Mouse (Mus musculus) intestine, postnatal 0 days (tissue): ENCODE measurements around the gene Nudt3. TPM values are rescaled to one million over a fixed set of nuclear protein-coding genes. Genes with fewer than 3 reads are reported as not detected.

Source experiments
- ATAC-seq: fragments of 200-750 bp; cut with Nextera tagmentation; 2 replicates; pipeline ENCODE4 v1.8.0; 2017; ENCODE audit warnings: mild to moderate bottlenecking, moderate TSS enrichment, moderate library complexity
- H3K27ac ChIP-seq: fragments of 300-500 bp; sonication (generic); 2 replicates; pipeline ENCODE4 v1.5.1; 2014; ENCODE audit warnings: mild to moderate bottlenecking, low read depth, low read length, moderate library complexity
- H3K27me3 ChIP-seq: fragments of 300-500 bp; sonication (generic); replicated peaks from 2 replicates; pipeline ENCODE4 v1.6.1; 2014; ENCODE audit warnings: low read length, mixed read lengths; ENCODE audit not compliant: control insufficient read depth, insufficient read depth
- H3K36me3 ChIP-seq: fragments of 300-500 bp; sonication (generic); 2 replicates; pipeline ENCODE4 v1.6.1; 2014; ENCODE audit warnings: mild to moderate bottlenecking, moderate library complexity; ENCODE audit not compliant: control insufficient read depth, insufficient read depth
- H3K4me1 ChIP-seq: fragments of 300-500 bp; sonication (generic); replicated peaks from 2 replicates; pipeline ENCODE4 v1.6.1; 2014; ENCODE audit warnings: antibody characterized with exemption, low read length, mixed read lengths; ENCODE audit not compliant: control insufficient read depth, insufficient read depth
- H3K4me2 ChIP-seq: fragments of 300-500 bp; sonication (generic); replicated peaks from 2 replicates; pipeline ENCODE4 v1.6.1; 2014; ENCODE audit warnings: low read depth, mild to moderate bottlenecking, moderate library complexity
- H3K4me3 ChIP-seq: fragments of 300-500 bp; sonication (generic); 2 replicates; pipeline ENCODE4 v1.5.1; 2014; ENCODE audit warnings: low read depth, low read length
- H3K9ac ChIP-seq: fragments of 300-500 bp; sonication (generic); 2 replicates; pipeline ENCODE4 v1.6.1; 2014; ENCODE audit warnings: mild to moderate bottlenecking, low read depth, low read length
- H3K9me3 ChIP-seq: fragments of 300-500 bp; sonication (generic); 2 replicates; pipeline ENCODE4 v1.6.1; 2016; ENCODE audit warnings: mixed run types; ENCODE audit not compliant: control insufficient read depth
- CTCF ChIP-seq: sonication (generic); IDR thresholded peaks from 2 replicates; pipeline ENCODE4 v1.5.1; 2016; ENCODE audit warnings: low read depth, mild to moderate bottlenecking, control low read depth, antibody characterized with exemption, moderate library complexity
- WGBS: fragments of 180-500 bp; shearing (Covaris S2); extraction: QIAGEN DNeasy Blood & Tissue Kit; methylation state at CpG from one replicate; pipeline ENCODE4 v1.1.7; 2014; 5-methylcytosine and 5-hydroxymethylcytosine counted together
- polyA plus RNA-seq: library from polyadenylated mRNA; unstranded; fragments of >200 nt; fragmentation: Nextera tagmentation; extraction: Ambion mirVana; gene quantifications from 2 replicates; pipeline ENCODE4 v1.2.1, GENCODE M21; 2015

Nudt3 gene
- polyA plus RNA-seq, 1 experiment from 2014 or later: 43.3 TPM

DNA sequence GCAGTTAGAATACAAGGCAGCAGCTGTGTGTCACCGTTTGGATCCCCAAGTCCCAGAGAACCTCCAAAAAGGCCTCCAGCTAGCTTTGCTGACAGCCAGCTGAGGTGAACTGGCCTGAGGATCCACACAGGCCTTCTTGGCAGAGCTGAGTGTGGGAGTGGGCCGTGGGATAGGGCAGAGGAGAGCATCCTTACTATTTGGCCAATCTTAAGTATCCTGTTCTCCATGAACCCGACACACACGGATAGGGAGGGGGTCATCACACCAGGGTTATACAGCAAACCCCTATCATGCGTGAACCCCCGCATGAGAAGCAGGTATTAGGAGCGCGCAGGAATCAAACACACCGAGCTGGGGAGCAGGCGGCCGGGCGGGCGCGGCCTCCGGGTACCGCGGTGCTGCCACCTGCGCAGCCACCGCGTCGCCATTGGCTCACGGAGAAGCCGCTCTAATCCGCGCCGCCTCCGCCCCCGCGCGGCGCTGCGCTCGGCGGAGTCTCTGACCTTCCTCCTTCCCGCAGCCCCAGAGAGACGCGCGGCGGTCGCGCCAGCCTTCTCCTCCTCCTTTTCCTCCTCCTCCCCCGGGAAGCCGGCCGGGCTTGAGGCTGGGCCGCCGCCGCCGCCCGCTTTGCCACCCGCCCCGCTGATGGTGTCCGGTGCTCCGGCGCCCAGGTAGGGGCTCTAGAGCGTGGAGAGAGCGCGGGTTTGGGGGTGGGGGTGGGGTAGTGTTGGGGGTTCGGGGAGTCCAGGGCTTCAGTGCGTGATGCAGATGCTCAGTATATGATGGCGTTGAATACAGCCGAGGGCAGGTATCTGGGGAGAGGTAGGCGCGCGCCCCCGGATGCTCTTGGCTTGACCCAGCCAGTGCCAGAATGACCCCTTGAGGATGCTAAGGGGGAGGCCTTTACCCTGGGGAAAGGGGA lies 32.1 kb upstream of the Nudt3 start, which contains the start of gene Pacsin1:
Gene Pacsin1 (plus strand): TSS at position 421 of the 922 bp plus-strand sequence.
- Histone ChIP-seq H3K4me3 (peak within 1 kb of the TSS; percentile 41), H3K36me3 (no peaks in the 10 kb centered on the region), H3K27ac (no peak within 1 kb of the TSS), H3K9ac (peak within 1 kb of the TSS; percentile 22; the same call in 1 of the 2 replicates), H3K27me3 (peaks cover 30% of the 10 kb centered on the region), H3K9me3 (no peaks in the 10 kb centered on the region), H3K4me1 (no peaks in the 10 kb centered on the region), H3K4me2 (peak within 1 kb of the TSS; percentile 65)
- peak; percentile 50; the same call in 1 of the 2 replicates for ATAC-seq
- TF ChIP-seq CTCF: peak; percentile 14; the same call in 1 of the 2 replicates
- WGBS: 3% methylated on average over 60 of the region's 65 CpGs

DNA sequence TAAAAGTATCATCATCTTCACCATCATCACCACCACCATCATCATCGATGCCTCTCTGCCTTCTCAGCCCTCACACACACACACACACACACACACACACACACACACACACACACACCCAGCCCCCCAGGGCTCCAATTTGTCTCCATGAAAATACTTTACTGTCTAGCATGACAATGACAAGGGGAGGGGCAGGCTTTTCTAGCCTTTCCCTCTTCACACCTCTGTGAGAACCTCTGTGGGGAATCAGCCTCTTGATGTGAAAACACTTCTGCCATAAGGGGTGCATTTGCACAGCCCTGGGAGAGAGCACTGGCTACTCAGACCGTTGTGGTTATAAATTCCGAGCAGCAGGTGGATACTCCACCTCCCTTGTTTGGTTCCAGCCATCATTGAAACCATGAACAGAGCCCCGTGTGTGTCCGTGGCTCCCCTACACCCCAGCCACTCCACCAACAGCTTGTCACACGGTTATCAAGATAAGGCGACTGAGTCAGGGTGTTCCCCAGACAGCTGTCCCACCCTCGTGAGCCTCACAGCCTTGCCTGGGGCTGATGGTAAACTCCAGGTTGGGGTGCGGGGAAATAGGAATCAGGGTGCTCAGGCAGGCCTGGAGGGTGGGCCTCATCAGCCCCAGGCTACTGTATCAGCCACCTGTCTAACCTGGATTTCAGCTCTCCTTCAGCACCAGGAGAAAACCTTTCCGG lies 30.1 kb upstream of the Nudt3 start:
- TF ChIP-seq CTCF: no peak
- Histone ChIP-seq H3K27ac (no peak overlapping the region), H3K4me1 (no peaks in the 10 kb centered on the region), H3K36me3 (no peaks in the 10 kb centered on the region), H3K27me3 (peaks cover 30% of the 10 kb centered on the region), H3K9me3 (no peaks in the 10 kb centered on the region), H3K4me3 (no peak overlapping the region), H3K9ac (no peak overlapping the region), H3K4me2 (no peak overlapping the region)
- WGBS: 50% methylated on average over 10 of the region's 10 CpGs
- no peak for ATAC-seq

DNA sequence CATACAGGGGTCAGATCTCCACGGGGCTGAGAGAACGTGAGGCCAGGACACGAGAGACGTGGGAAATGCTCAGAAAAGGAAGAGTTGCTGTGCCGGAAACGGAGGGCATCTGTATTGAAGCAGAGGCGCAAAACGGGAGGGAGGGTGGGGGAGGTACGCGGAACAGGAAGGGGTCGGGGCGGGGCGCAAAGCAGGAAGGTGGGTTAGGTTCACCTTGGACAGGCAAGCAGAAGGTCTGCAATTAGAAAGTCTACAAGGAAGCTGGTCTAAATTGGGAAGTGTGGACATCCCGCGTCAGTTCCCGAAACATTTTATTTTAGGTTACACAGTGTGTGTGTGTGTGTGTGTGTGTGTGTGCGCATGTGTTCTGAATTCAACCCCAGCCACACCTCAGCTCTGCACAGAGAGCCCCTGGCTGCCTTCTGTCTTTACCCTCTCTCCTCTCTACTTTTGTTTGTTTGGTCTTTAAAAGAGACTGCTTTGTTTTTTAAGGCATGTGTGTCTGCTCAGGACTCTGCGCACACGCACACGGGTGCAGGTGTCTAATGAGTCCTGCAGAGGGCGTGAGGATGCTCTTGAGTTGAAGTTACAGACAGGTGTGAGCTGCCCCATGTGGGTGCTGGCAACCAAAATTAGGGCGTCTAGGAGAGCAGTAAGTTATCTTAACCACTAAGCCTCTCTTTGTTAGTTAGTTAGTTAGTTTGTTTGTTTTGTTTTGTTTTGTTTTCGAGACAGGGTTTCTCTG lies 28.9 kb upstream of the Nudt3 start:
- no peak for TF ChIP-seq CTCF
- Histone ChIP-seq H3K27ac (no peak overlapping the region), H3K4me3 (no peak overlapping the region), H3K9me3 (no peaks in the 10 kb centered on the region), H3K4me1 (no peaks in the 10 kb centered on the region), H3K4me2 (no peak overlapping the region), H3K9ac (no peak overlapping the region), H3K27me3 (peaks cover 27% of the 10 kb centered on the region), H3K36me3 (no peaks in the 10 kb centered on the region)
- 81% methylated on average over 23 of the region's 23 CpGs for WGBS
- ATAC-seq: no peak

DNA sequence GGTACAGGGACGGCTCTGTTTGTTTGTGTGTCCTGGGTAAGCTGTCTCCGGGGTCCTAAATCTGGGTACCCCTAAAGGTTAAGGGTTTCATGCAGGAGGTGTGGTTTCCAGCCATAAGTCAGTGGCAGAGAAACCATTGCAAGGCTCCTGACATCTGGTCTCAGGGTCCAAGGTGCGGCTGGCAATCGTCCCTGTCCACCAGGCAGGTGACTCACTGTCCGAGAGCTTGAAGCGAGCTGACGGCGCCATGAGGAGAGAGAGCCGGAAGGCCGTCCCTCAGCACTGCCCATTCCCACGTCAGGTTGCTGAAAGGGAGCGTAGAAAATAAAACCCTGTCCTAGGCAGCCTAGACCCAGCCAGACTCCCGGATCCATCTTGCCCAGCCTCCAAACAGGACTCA lies 27.3 kb upstream of the Nudt3 start:
- Histone ChIP-seq H3K36me3 (no peaks in the 10 kb centered on the region), H3K4me2 (no peak overlapping the region), H3K4me3 (no peak overlapping the region), H3K4me1 (no peaks in the 10 kb centered on the region), H3K27ac (no peak overlapping the region), H3K9me3 (no peaks in the 10 kb centered on the region), H3K27me3 (peaks cover 10% of the 10 kb centered on the region), H3K9ac (no peak overlapping the region)
- ATAC-seq: 0 out of 2 replicates have a peak, but pooled peaks have one; percentile 18
- 52% methylated on average over 13 of the region's 13 CpGs for WGBS
- TF ChIP-seq CTCF: no peak

DNA sequence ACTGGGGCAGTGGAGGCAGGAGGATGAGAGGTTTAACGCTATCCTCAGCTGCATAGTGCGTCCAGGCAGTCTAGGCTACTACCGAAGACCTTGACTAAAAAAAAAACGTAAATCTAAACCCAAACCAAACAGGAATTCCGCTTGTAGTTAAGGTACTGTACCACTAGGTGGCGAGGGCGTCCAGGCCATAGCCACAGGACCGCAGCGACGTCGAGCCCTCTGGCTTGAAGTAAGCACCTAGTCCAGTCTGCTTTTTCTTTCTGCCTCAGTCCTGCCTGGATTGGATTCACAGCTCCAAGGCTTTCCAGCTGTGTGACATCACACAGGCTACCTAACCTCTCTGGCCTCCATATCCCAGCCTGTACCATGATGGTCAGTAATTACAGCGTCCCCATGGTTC lies 26.9 kb upstream of the Nudt3 start:
- peak; percentile 92 for TF ChIP-seq CTCF
- H3K9me3 ChIP-seq: no peaks in the 10 kb centered on the region
- H3K4me3 ChIP-seq: no peak overlapping the region
- H3K36me3 ChIP-seq: no peaks in the 10 kb centered on the region
- H3K27ac ChIP-seq: no peak overlapping the region
- H3K4me1 ChIP-seq: no peaks in the 10 kb centered on the region
- H3K4me2 ChIP-seq: no peak overlapping the region
- peaks cover 6% of the 10 kb centered on the region for H3K27me3 ChIP-seq
- 8% methylated on average over 12 of the region's 12 CpGs for WGBS
- H3K9ac ChIP-seq: no peak overlapping the region
- ATAC-seq: peak; percentile 46; the same call in 1 of the 2 replicates
